Mouse (Mus musculus) limb, embryonic 14.5 days (tissue): Measurements from ENCODE around the gene Clcn6. TPM values are rescaled to one million over a fixed set of nuclear protein-coding genes. Genes with fewer than 3 reads are reported as not detected.

Source experiments
- ATAC-seq: fragments of 200-750 bp; cut with Nextera tagmentation; 2 replicates; pipeline ENCODE4 v1.8.0; 2017; ENCODE audit warnings: low read depth, moderate number of reproducible peaks, moderate TSS enrichment; ENCODE audit not compliant: low FRiP score
- DNase-seq: peaks from one replicate; pipeline ENCODE4 v3.0.0-alpha.2; 2015; ENCODE audit warnings: low spot score
- H3K27ac ChIP-seq: fragments of 300-500 bp; sonication (generic); replicated peaks from 2 replicates; pipeline ENCODE4 v1.5.1; 2014; ENCODE audit warnings: low read depth, mild to moderate bottlenecking, low read length, moderate library complexity, mixed read lengths
- H3K27me3 ChIP-seq: fragments of 300-500 bp; sonication (generic); 2 replicates; pipeline ENCODE4 v1.6.1; 2014; ENCODE audit warnings: low read length, mixed read lengths; ENCODE audit not compliant: control insufficient read depth, insufficient read depth
- H3K36me3 ChIP-seq: fragments of 300-500 bp; sonication (generic); 2 replicates; pipeline ENCODE4 v1.6.1; 2014; ENCODE audit warnings: mild to moderate bottlenecking, low read length, moderate library complexity, mixed read lengths; ENCODE audit not compliant: control insufficient read depth, insufficient read depth
- H3K4me1 ChIP-seq: fragments of 300-500 bp; sonication (generic); 2 replicates; pipeline ENCODE4 v1.6.1; 2014; ENCODE audit warnings: antibody characterized with exemption, low read length, mixed read lengths; ENCODE audit not compliant: control insufficient read depth, insufficient read depth
- H3K4me2 ChIP-seq: fragments of 300-500 bp; sonication (generic); replicated peaks from 2 replicates; pipeline ENCODE4 v1.6.1; 2014; ENCODE audit warnings: low read depth, mild to moderate bottlenecking, low read length, moderate library complexity; ENCODE audit not compliant: severe bottlenecking
- H3K4me3 ChIP-seq: fragments of 300-500 bp; sonication (generic); replicated peaks from 2 replicates; pipeline ENCODE4 v1.5.1; 2014; ENCODE audit warnings: low read length
- H3K9ac ChIP-seq: fragments of 300-500 bp; sonication (generic); 2 replicates; pipeline ENCODE4 v1.6.1; 2014; ENCODE audit warnings: mild to moderate bottlenecking, low read depth, low read length, moderate library complexity; ENCODE audit not compliant: severe bottlenecking
- H3K9me3 ChIP-seq: fragments of 300-500 bp; sonication (generic); 2 replicates; pipeline ENCODE4 v1.6.1; 2016; ENCODE audit warnings: low read length; ENCODE audit not compliant: control insufficient read depth
- POLR2A ChIP-seq: fragments of 200-500 bp; IDR thresholded peaks from 2 replicates; pipeline ENCODE4 v1.8.0; 2012; ENCODE audit warnings: inconsistent platforms, mild to moderate bottlenecking, moderate library complexity, borderline replicate concordance; ENCODE audit not compliant: insufficient read depth, insufficient read length; ENCODE audit errors: extremely low read depth
- WGBS: fragments of 180-500 bp; shearing (Covaris S2); extraction: QIAGEN DNeasy Blood & Tissue Kit; methylation state at CpG from one replicate; pipeline ENCODE4 v1.1.7; 2014; 5-methylcytosine and 5-hydroxymethylcytosine counted together
- polyA plus RNA-seq, 2 experiments: library from polyadenylated mRNA; depleted of rRNA in 1 of 2; stranded (reverse) in 1 of 2; unstranded in 1 of 2; fragments of >200 nt; fragmentation: Nextera tagmentation in 1 of 2; extraction: Ambion mirVana in 1 of 2; gene quantifications; 2 replicates each; pipeline versions ENCODE4 v1.2.1 to v1.2.3; 2012 to 2014

Gene Clcn6
- polyA plus RNA-seq, 2 experiments = 6.9 to 22.5 TPM

GRCm38 (mm10) chr4:148018410-148018809, 20.2 kb downstream of the Clcn6 start:
- no peak for DNase-seq
- H3K9me3 ChIP-seq = no peaks in the 10 kb centered on the region
- no peaks in the 10 kb centered on the region for H3K4me1 ChIP-seq
- no peak for TF ChIP-seq POLR2A
- WGBS = 80% methylated on average over 2 of the region's 2 CpGs
- peak overlapping the region; percentile 48; the same call in 1 of the 2 replicates for H3K27ac ChIP-seq
- H3K27me3 ChIP-seq = no peaks in the 10 kb centered on the region
- H3K36me3 ChIP-seq = peaks cover 92% of the 10 kb centered on the region
- ATAC-seq = peak; percentile 66
- H3K4me2 ChIP-seq = no peak overlapping the region
- no peak overlapping the region for H3K9ac ChIP-seq
- H3K4me3 ChIP-seq = no peak overlapping the region

DNA sequence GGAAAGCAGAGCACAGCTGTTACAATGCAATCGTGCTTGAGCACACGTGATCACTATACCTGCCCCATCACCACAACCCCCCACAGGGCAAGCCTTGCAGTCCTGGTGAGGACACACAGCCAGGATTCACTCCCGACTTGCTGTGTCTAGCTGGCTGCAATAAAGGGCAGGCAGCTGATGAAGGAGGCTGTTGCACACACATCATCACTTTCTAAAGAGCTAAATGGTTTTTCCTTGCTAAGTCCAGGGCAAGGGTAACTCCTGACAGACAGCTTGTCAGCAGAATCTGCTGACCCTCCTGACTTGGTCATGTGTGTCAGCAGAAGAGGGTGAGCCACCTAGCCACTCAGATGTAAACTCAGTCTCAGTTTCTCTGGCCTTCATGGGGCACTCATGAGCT, 21.6 kb downstream of the Clcn6 start:
- no peak overlapping the region for H3K27ac ChIP-seq
- no peak for TF ChIP-seq POLR2A
- no peak for ATAC-seq
- peaks cover 92% of the 10 kb centered on the region for H3K36me3 ChIP-seq
- H3K4me2 ChIP-seq = no peak overlapping the region
- no peak overlapping the region for H3K9ac ChIP-seq
- no peaks in the 10 kb centered on the region for H3K4me1 ChIP-seq
- WGBS = 80% methylated on average over 3 of the region's 3 CpGs
- DNase-seq = no peak
- H3K27me3 ChIP-seq = no peaks in the 10 kb centered on the region
- no peak overlapping the region for H3K4me3 ChIP-seq
- no peaks in the 10 kb centered on the region for H3K9me3 ChIP-seq

GRCm38 (mm10) chr4:148015418-148015817, 23.2 kb downstream of the Clcn6 start:
- ATAC-seq (no peak), DNase-seq (no peak)
- TF ChIP-seq POLR2A = no peak
- H3K27me3 ChIP-seq = no peaks in the 10 kb centered on the region
- H3K27ac ChIP-seq = no peak overlapping the region
- H3K9ac ChIP-seq = no peak overlapping the region
- no peak overlapping the region for H3K4me3 ChIP-seq
- 83% methylated on average over 10 of the region's 10 CpGs for WGBS
- H3K9me3 ChIP-seq = no peaks in the 10 kb centered on the region
- H3K36me3 ChIP-seq = peaks cover 95% of the 10 kb centered on the region
- no peaks in the 10 kb centered on the region for H3K4me1 ChIP-seq
- no peak overlapping the region for H3K4me2 ChIP-seq

DNA sequence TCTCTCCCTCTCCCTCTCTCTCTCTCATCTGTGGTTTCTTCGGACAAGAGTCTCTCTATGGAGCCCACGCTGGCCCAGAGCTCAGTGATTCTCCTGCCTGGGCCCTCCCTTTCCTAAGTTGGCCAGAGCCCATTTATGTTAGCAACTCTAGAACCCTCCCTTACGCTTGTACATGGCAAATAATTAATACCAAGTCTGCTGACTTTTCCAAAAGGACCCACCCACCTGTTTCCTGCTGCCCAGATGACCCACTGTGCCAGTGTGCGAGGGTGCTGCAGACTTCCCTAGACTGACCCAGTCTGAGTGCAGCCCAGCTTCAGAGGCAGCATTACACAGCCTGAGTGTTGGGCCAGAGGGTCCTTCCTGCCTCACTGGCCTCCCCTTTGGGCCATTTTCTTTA, 26.4 kb downstream of the Clcn6 start:
- H3K4me2 ChIP-seq = no peak overlapping the region
- H3K27ac ChIP-seq = no peak overlapping the region
- DNase-seq (no peak), ATAC-seq (no peak)
- H3K36me3 ChIP-seq = peaks cover 99% of the 10 kb centered on the region
- H3K4me3 ChIP-seq = no peak overlapping the region
- no peaks in the 10 kb centered on the region for H3K9me3 ChIP-seq
- no peak for TF ChIP-seq POLR2A
- no peak overlapping the region for H3K9ac ChIP-seq
- WGBS = 93% methylated on average over 4 of the region's 4 CpGs
- no peaks in the 10 kb centered on the region for H3K27me3 ChIP-seq
- H3K4me1 ChIP-seq = no peaks in the 10 kb centered on the region

- H3K27ac ChIP-seq = no peak overlapping the region
- no peaks in the 10 kb centered on the region for H3K9me3 ChIP-seq
- H3K36me3 ChIP-seq = peaks cover 99% of the 10 kb centered on the region
- WGBS = 82% methylated on average over 3 of the region's 3 CpGs
- no peak for TF ChIP-seq POLR2A
- no peak overlapping the region for H3K9ac ChIP-seq
- ATAC-seq (no peak), DNase-seq (no peak)
- H3K4me3 ChIP-seq = no peak overlapping the region
- H3K4me2 ChIP-seq = no peak overlapping the region
- no peaks in the 10 kb centered on the region for H3K27me3 ChIP-seq
- no peaks in the 10 kb centered on the region for H3K4me1 ChIP-seq
Measured at GRCm38 (mm10) chr4:148011332-148011731, 27.3 kb downstream of the Clcn6 start.

DNA sequence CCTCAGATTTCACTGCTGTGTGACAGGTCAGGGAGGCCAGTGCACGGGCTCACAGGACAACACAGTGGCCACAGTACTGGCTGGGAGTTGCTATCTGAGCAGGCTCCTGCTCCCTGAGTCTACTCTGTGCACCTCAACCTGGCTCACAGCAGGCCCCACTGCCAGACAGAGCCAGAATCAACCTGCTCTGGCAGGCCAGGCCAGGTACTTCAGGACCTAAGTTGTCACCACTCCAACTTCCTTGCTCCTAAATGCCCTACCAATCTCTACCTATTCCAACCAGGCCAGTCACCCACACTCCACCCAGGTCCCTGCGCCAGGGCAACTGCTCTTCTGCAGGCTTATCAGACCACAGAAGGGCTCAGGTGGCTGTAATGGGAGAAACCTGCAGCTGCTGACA, 29.0 kb downstream of the Clcn6 start:
- Histone ChIP-seq H3K4me3 (no peak overlapping the region), H3K36me3 (peaks cover 99% of the 10 kb centered on the region), H3K4me2 (no peak overlapping the region), H3K27ac (no peak overlapping the region), H3K9me3 (no peaks in the 10 kb centered on the region), H3K9ac (no peak overlapping the region), H3K4me1 (no peaks in the 10 kb centered on the region), H3K27me3 (no peaks in the 10 kb centered on the region)
- DNase-seq = no peak
- no peak for ATAC-seq
- TF ChIP-seq POLR2A = no peak
- 100% methylated on average over 2 of the region's 2 CpGs for WGBS
